Comparison of ENCODE assay signal across 9 mouse cellular contexts in genomic region chr11:88153880-88154279, GRCm38 (mm10). TPM values are rescaled to one million over a fixed set of nuclear protein-coding genes. Genes with fewer than 3 reads are reported as not detected.
A peak's percentile ranks its signal among the peaks of the same experiment; 100 is the strongest.
DNase-seq lines count a peak whose midpoint lies in the region; ATAC-seq and TF ChIP-seq lines count a peak whose summit lies in the region.
"Had no signal": no experiment of that assay in that cellular context is flagged by ENCODE, and none has a peak within 500 bp of the region (broad histone marks: within the 10 kb centered on the region; RNA-seq: fewer than 3 reads in every experiment).

No protein-coding gene starts in this region.

- no peak for TF ChIP-seq CTCF in heart, adult 2 months (IDR thresholded peaks at IDR 0.05)
- no peak for TF ChIP-seq CTCF in left cerebral cortex, adult 2 months (IDR thresholded peaks at IDR 0.05)

- no peak overlapping the region for H3K9ac ChIP-seq in heart, adult 2 months (ENCODE audit: low read depth, low read length)
- no peak overlapping the region for H3K9ac ChIP-seq in hindbrain, embryonic 14.5 days
- H3K9ac ChIP-seq in neural tube, embryonic 14.5 days (replicated peaks; ENCODE audit: low read depth, low read length): no peak overlapping the region
- H3K9ac ChIP-seq: liver, embryonic 14.5 days had no signal

- WGBS in heart, adult 2 months: 50% methylated on average over 5 of the region's 5 CpGs
- WGBS in hindbrain, embryonic 14.5 days: 81% methylated on average over 5 of the region's 5 CpGs
- 76% methylated on average over 5 of the region's 5 CpGs for WGBS in neural tube, embryonic 14.5 days

- no peak overlapping the region for H3K4me3 ChIP-seq in heart, adult 2 months
- H3K4me3 ChIP-seq in hindbrain, embryonic 14.5 days (replicated peaks; ENCODE audit: low read length): no peak overlapping the region
- no peak overlapping the region for H3K4me3 ChIP-seq in neural tube, embryonic 14.5 days (ENCODE audit: low read depth, low read length)
- H3K4me3 ChIP-seq in left cerebral cortex, adult 2 months: no peak overlapping the region

- TF ChIP-seq EP300 in heart, adult 2 months (IDR thresholded peaks at IDR 0.05; ENCODE audit: insufficient read depth, low read depth, low read length): no peak

- peak overlapping the region; percentile 99 for H3K27ac ChIP-seq in heart, adult 2 months
- H3K27ac ChIP-seq in hindbrain, embryonic 14.5 days: peak overlapping the region; percentile 12; the same call in 1 of the 2 replicates
- H3K27ac ChIP-seq in neural tube, embryonic 14.5 days (ENCODE audit: low read depth, low read length): peak overlapping the region; percentile 39; the same call in 1 of the 2 replicates
- H3K27ac ChIP-seq in left cerebral cortex, adult 2 months: no peak overlapping the region
- H3K27ac ChIP-seq: liver, embryonic 14.5 days had no signal

- intact Hi-C loops in heart, adult 2 months (cut with DNase I): no loop called here
- intact Hi-C loops in left cerebral cortex, adult 2 months (cut with DNase I): no loop called here

- no peak for TF ChIP-seq POLR2A in heart, adult 2 months (IDR thresholded peaks at IDR 0.05; ENCODE audit: insufficient read depth, low read depth, low read length)

- H3K4me2 ChIP-seq in hindbrain, embryonic 14.5 days (replicated peaks): no peak overlapping the region
- H3K4me2 ChIP-seq in neural tube, embryonic 14.5 days (ENCODE audit: low read depth, low read length): no peak overlapping the region

- H3K9me3 ChIP-seq in hindbrain, embryonic 14.5 days (ENCODE audit: control insufficient read depth, low read length): no peaks in the 10 kb centered on the region
- H3K9me3 ChIP-seq in neural tube, embryonic 14.5 days (ENCODE audit: control insufficient read depth, low read length): no peaks in the 10 kb centered on the region

- H3K4me1 ChIP-seq in heart, adult 2 months (ENCODE audit: control insufficient read depth, insufficient read depth, low read length): peaks cover 50% of the 10 kb centered on the region
- peaks cover 40% of the 10 kb centered on the region for H3K4me1 ChIP-seq in hindbrain, embryonic 14.5 days (replicated peaks; ENCODE audit: control insufficient read depth, insufficient read depth, low read length)
- H3K4me1 ChIP-seq in neural tube, embryonic 14.5 days (ENCODE audit: control insufficient read depth, insufficient read depth, low read length): peaks cover 32% of the 10 kb centered on the region

- DNase-seq in heart, adult 2 months: no peak
- DNase-seq in heart, adult 9 months (ENCODE audit: low spot score in 2 of 2): no peak
- DNase-seq in lung, adult 18-20 months: peak; percentile 63 to 77
- no peak for DNase-seq in lung, postnatal 25 days (ENCODE audit: low spot score)
- DNase-seq in hindbrain, embryonic 14.5 days (ENCODE audit: low spot score): no peak
- no peak for DNase-seq in left cerebral cortex, adult 2 months (ENCODE audit: extremely low spot score in 1 of 2, low spot score in 2 of 2)

- peaks cover 3% of the 10 kb centered on the region; the same call in 1 of the 2 replicates for H3K36me3 ChIP-seq in heart, adult 2 months (ENCODE audit: control insufficient read depth, insufficient read depth, low read length)
- H3K36me3 ChIP-seq in hindbrain, embryonic 14.5 days (replicated peaks; ENCODE audit: control insufficient read depth, insufficient read depth): no peaks in the 10 kb centered on the region
- no peaks in the 10 kb centered on the region for H3K36me3 ChIP-seq in neural tube, embryonic 14.5 days (ENCODE audit: control insufficient read depth, insufficient read depth, low read length)

- no peaks in the 10 kb centered on the region for H3K79me2 ChIP-seq in heart, adult 2 months (replicated peaks; ENCODE audit: control insufficient read depth, insufficient read depth, low read length)

- ATAC-seq in hindbrain, embryonic 14.5 days (ENCODE audit: low FRiP score): no peak
- no peak for ATAC-seq in neural tube, embryonic 14.5 days (ENCODE audit: low read depth)
- no peak for ATAC-seq in frontal cortex, adult (ENCODE audit: low TSS enrichment)

- no peaks in the 10 kb centered on the region for H3K27me3 ChIP-seq in heart, adult 2 months (ENCODE audit: control insufficient read depth, insufficient read depth, low read length)
- H3K27me3 ChIP-seq in hindbrain, embryonic 14.5 days (ENCODE audit: control insufficient read depth, insufficient read depth, low read length): no peaks in the 10 kb centered on the region
- H3K27me3 ChIP-seq in neural tube, embryonic 14.5 days (ENCODE audit: control insufficient read depth, insufficient read depth, low read length): no peaks in the 10 kb centered on the region

RNA-seq across cellular contexts. Expression of gene Mrps23, which starts 50.3 kb away (rescaled TPM):
- total RNA-seq in heart, adult 2 months (2021): 100 to 1,000 TPM; 303 to 314 TPM
- polyA plus RNA-seq in heart, adult 2 months (2012; rRNA removed): 121 and 142 TPM in 2 replicates
- 67.8 and 68.7 TPM in 2 replicates for polyA plus RNA-seq in hindbrain, embryonic 14.5 days (2014; fragmentation: Nextera tagmentation; extraction: Ambion mirVana)
- 63.7 and 67.9 TPM in 2 replicates for polyA plus RNA-seq in neural tube, embryonic 14.5 days (2014; fragmentation: Nextera tagmentation; extraction: Ambion mirVana)
- total RNA-seq in left cerebral cortex, adult 2 months (2021): 10 to 100 TPM; 66.4 to 71.1 TPM

RNA-seq across cellular contexts. Expression of gene Cuedc1, which starts 56.0 kb away (rescaled TPM):
- total RNA-seq in heart, adult 2 months (2021): 10 to 100 TPM; 49.8 to 55.0 TPM
- 36.2 and 38.7 TPM in 2 replicates for polyA plus RNA-seq in heart, adult 2 months (2012; rRNA removed)
- 32.4 and 37.8 TPM in 2 replicates for polyA plus RNA-seq in hindbrain, embryonic 14.5 days (2014; fragmentation: Nextera tagmentation; extraction: Ambion mirVana)
- polyA plus RNA-seq in neural tube, embryonic 14.5 days (2014; fragmentation: Nextera tagmentation; extraction: Ambion mirVana): 34.0 and 38.3 TPM in 2 replicates
- total RNA-seq in left cerebral cortex, adult 2 months (2021): 10 to 100 TPM; 31.4 to 31.7 TPM

Comparison
In these comparisons a context has a peak if more than half of its experiments do, and no peak if none do; other contexts are left out.
1. DNase-seq: peak in lung, adult 18-20 months (2 of 2); none in heart, adult 2 months (0 of 2), heart, adult 9 months (0 of 2), lung, postnatal 25 days (single experiment), hindbrain, embryonic 14.5 days (single experiment) and left cerebral cortex, adult 2 months (0 of 2).